Mouse (Mus musculus) heart, postnatal 0 days (tissue): ENCODE results near the gene Axin1. TPM values are rescaled to one million over a fixed set of nuclear protein-coding genes. Genes with fewer than 3 reads are reported as not detected.

Experiments used
- ATAC-seq: fragments of 200-750 bp; cut with Nextera tagmentation; 2 replicates; pipeline ENCODE4 v1.8.0; 2017; ENCODE audit warnings: low read depth, moderate number of reproducible peaks, moderate library complexity; ENCODE audit not compliant: insufficient read depth
- DNase-seq: peaks from one replicate; pipeline ENCODE4 v3.0.0-alpha.2; 2016; ENCODE audit warnings: low spot score
- H3K27ac ChIP-seq: fragments of 300-500 bp; sonication (generic); 2 replicates; pipeline ENCODE4 v1.5.1; 2014; ENCODE audit warnings: low read depth, mild to moderate bottlenecking
- H3K27me3 ChIP-seq: fragments of 300-500 bp; sonication (generic); 2 replicates; pipeline ENCODE4 v1.6.1; 2014; ENCODE audit warnings: low read length, mixed read lengths; ENCODE audit not compliant: control insufficient read depth, insufficient read depth
- H3K36me3 ChIP-seq: fragments of 300-500 bp; sonication (generic); replicated peaks from 2 replicates; pipeline ENCODE4 v1.6.1; 2014; ENCODE audit warnings: low read length, mixed read lengths; ENCODE audit not compliant: control insufficient read depth, insufficient read depth
- H3K4me1 ChIP-seq: fragments of 300-500 bp; sonication (generic); 2 replicates; pipeline ENCODE4 v1.6.1; 2014; ENCODE audit warnings: antibody characterized with exemption; ENCODE audit not compliant: control insufficient read depth, insufficient read depth
- H3K4me2 ChIP-seq: fragments of 300-500 bp; sonication (generic); 2 replicates; pipeline ENCODE4 v1.6.1; 2014; ENCODE audit warnings: low read depth, mild to moderate bottlenecking, low read length, moderate library complexity
- H3K4me3 ChIP-seq: fragments of 300-500 bp; sonication (generic); 2 replicates; pipeline ENCODE4 v1.5.1; 2014; ENCODE audit warnings: low read depth, low read length
- H3K9ac ChIP-seq: fragments of 300-500 bp; sonication (generic); replicated peaks from 2 replicates; pipeline ENCODE4 v1.6.1; 2014; ENCODE audit warnings: low read depth, low read length, mixed read lengths
- H3K9me3 ChIP-seq: fragments of 300-500 bp; sonication (generic); replicated peaks from 2 replicates; pipeline ENCODE4 v1.6.1; 2016; ENCODE audit warnings: low read length; ENCODE audit not compliant: control insufficient read depth
- CTCF ChIP-seq: IDR thresholded peaks from 2 replicates; pipeline ENCODE4 v1.5.1; 2016; ENCODE audit warnings: antibody characterized with exemption, control low read depth, low read depth
- EP300 ChIP-seq: IDR thresholded peaks from 2 replicates; pipeline ENCODE4 v1.6.1; 2016; ENCODE audit warnings: antibody characterized with exemption, low read depth
- WGBS: fragments of 180-500 bp; shearing (Covaris S2); extraction: QIAGEN DNeasy Blood & Tissue Kit; methylation state at CpG from one replicate; pipeline ENCODE4 v1.1.7; 2014; 5-methylcytosine and 5-hydroxymethylcytosine counted together
- polyA plus RNA-seq: library from polyadenylated mRNA; unstranded; fragments of >200 nt; fragmentation: Nextera tagmentation; extraction: Ambion mirVana; gene quantifications from 2 replicates; pipeline ENCODE4 v1.2.1, GENCODE M21; 2015
- total RNA-seq: library from RNA; depleted of rRNA; stranded (reverse); fragments of >200 nt; gene quantifications from 2 replicates; pipeline ENCODE4 v1.2.3, GENCODE M21; 2014; ENCODE audit warnings: low replicate concordance

Gene Axin1
- total and polyA plus RNA-seq, 2 experiments from 2014 or later = 4.2 to 21.2 TPM

DNA sequence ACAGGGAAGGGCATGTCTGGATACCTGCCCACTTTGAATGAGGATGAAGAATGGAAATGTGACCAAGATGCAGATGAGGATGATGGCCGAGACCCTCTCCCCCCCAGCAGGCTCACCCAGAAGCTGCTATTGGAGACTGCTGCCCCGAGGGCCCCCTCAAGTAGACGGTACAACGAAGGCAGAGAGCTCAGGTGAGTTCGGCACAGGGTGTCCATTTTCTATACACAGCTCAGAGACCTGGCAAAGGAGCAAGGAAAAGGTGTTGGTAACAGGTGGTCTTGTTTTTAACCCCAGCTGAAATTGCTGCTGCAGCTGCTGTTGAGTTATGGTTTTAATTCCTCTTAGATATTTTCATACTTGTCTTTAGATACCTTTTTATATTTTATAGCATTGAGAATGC lies 4.9 kb downstream of the Axin1 start:
- no peaks in the 10 kb centered on the region for H3K9me3 ChIP-seq
- no peak for ATAC-seq
- peaks cover 16% of the 10 kb centered on the region for H3K4me1 ChIP-seq
- H3K4me3 ChIP-seq = no peak overlapping the region
- no peak for DNase-seq
- peaks cover 21% of the 10 kb centered on the region for H3K36me3 ChIP-seq
- no peak overlapping the region for H3K27ac ChIP-seq
- no peak overlapping the region for H3K4me2 ChIP-seq
- no peak for TF ChIP-seq CTCF
- TF ChIP-seq EP300 = no peak
- 91% methylated on average over 5 of the region's 5 CpGs for WGBS
- H3K27me3 ChIP-seq = no peaks in the 10 kb centered on the region
- H3K9ac ChIP-seq = no peak overlapping the region

GRCm38 (mm10) chr17:26149056-26149455 lies 10.6 kb downstream of the Axin1 start:
- WGBS = 77% methylated on average over 2 of the region's 2 CpGs
- TF ChIP-seq EP300 (no peak), CTCF (no peak)
- peaks cover 32% of the 10 kb centered on the region for H3K36me3 ChIP-seq

DNA sequence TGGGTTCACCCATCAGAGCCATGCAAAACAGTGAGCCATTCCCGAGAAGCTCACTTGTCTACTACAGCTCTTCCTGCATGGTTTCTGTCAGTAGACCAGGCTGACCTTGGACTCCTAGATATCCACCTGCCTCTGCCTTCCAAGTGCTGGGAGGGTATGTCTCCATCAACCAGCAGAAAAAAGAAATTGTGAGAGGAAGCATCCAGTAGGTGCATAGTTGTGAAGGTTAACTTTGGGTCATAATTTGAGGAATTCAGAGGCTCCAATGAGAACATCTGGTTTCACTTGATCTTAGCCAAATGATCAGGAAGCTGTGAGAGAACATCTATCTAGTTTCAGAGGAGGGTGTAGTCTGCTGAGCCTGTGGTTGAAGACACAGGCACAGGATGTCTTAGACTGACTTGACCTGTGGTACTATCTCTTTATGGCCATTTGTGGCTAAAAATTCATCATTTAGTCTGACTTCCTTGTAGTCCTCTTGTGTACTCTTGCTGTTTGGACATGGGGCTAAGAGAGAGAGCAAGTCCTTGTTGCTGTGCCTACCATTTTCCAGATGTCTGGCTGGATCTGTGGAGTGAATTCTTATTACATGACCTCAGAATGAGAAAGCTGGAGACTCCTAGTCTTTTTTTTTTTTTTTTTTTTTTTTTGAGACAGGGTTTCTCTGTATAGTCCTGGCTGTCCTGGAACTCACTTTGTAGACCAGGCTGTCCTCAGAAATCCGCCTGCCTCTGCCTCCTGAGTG lies 13.6 kb downstream of the Axin1 start:
- H3K4me3 ChIP-seq = no peak overlapping the region
- peaks cover 28% of the 10 kb centered on the region for H3K36me3 ChIP-seq
- H3K27me3 ChIP-seq = no peaks in the 10 kb centered on the region
- TF ChIP-seq CTCF (no peak), EP300 (no peak)
- no peak for DNase-seq
- no peak overlapping the region for H3K9ac ChIP-seq
- 94% methylated on average over 2 of the region's 2 CpGs for WGBS
- no peak for ATAC-seq
- no peaks in the 10 kb centered on the region for H3K4me1 ChIP-seq
- H3K27ac ChIP-seq = no peak overlapping the region
- H3K9me3 ChIP-seq = no peaks in the 10 kb centered on the region
- H3K4me2 ChIP-seq = no peak overlapping the region

More at GRCm38 (mm10) chr17:26149056-26149455, 10.6 kb downstream of the Axin1 start:
- no peak overlapping the region for H3K4me2 ChIP-seq
- no peaks in the 10 kb centered on the region for H3K4me1 ChIP-seq
- H3K27ac ChIP-seq = no peak overlapping the region
- DNase-seq (no peak), ATAC-seq (no peak)
- no peak overlapping the region for H3K9ac ChIP-seq
- no peak overlapping the region for H3K4me3 ChIP-seq
- no peaks in the 10 kb centered on the region for H3K9me3 ChIP-seq
- H3K27me3 ChIP-seq = no peaks in the 10 kb centered on the region

DNA sequence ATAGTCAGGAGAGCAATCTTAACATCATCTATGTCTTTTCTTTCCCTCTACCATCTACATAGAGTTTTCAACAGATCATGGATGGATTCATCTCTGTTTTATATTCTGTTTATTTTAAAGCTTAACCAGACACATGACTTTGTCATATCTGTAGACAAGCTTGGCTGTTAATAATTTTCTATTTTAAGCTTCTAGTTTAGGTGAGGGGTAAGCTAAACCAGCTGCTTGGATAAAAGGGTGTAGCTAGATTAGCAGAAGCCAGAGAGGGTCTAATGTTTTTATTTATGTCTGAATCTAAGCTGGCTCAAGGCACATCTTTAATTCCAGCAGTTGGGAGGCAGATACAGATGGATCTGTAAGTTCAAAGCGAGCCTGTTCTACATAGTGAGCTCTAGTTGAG lies 24.2 kb downstream of the Axin1 start:
- no peak for TF ChIP-seq CTCF
- peak; percentile 41; the same call in 1 of the 2 replicates for TF ChIP-seq EP300

GRCm38 (mm10) chr17:26168039-26168438 lies 29.6 kb downstream of the Axin1 start:
- no peak for TF ChIP-seq EP300
- TF ChIP-seq CTCF = no peak
- no peak for DNase-seq

More for the DNA sequence above, 24.2 kb downstream of the Axin1 start:
- 76% methylated on average over 1 of the region's 1 CpGs for WGBS
- Histone ChIP-seq H3K4me2 (peak overlapping the region; percentile 7), H3K36me3 (no peaks in the 10 kb centered on the region), H3K27ac (peak overlapping the region; percentile 66), H3K27me3 (no peaks in the 10 kb centered on the region), H3K4me1 (no peaks in the 10 kb centered on the region), H3K4me3 (no peak overlapping the region), H3K9me3 (no peaks in the 10 kb centered on the region), H3K9ac (no peak overlapping the region)
- DNase-seq (peak; percentile 53), ATAC-seq (no peak)

More at GRCm38 (mm10) chr17:26168039-26168438, 29.6 kb downstream of the Axin1 start:
- H3K9ac ChIP-seq = no peak overlapping the region
- H3K36me3 ChIP-seq = no peaks in the 10 kb centered on the region
- no peak for ATAC-seq
- H3K4me3 ChIP-seq = no peak overlapping the region
- no peak overlapping the region for H3K4me2 ChIP-seq
- no peaks in the 10 kb centered on the region for H3K27me3 ChIP-seq
- H3K27ac ChIP-seq = no peak overlapping the region; the same call in 1 of the 2 replicates
- 80% methylated on average over 2 of the region's 2 CpGs for WGBS
- H3K4me1 ChIP-seq = no peaks in the 10 kb centered on the region
- H3K9me3 ChIP-seq = no peaks in the 10 kb centered on the region
